19 mouse cellular contexts compared by ENCODE assay signal in the genomic region with DNA sequence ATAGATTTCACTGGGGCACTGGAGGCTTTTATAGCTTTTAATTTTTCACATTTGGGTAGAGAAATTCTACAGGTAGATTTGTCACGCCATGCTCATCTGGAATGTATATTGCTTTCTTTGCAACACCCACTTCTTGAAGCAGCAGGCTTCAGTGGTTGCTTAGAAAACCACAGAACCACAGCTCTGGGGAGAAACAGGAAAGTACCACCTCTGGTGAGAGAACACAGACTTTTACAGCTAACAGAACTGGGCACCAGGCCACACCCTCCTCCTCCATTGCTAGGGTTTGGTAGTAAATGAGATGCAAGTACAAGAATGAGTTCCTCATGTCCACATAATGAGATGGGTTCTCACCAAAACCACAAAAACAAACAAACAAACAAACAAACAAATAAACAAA. TPM values are rescaled to one million over a fixed set of nuclear protein-coding genes. Genes with fewer than 3 reads are reported as not detected.
DNase-seq lines count a peak whose midpoint lies in the region; ATAC-seq and TF ChIP-seq lines count a peak whose summit lies in the region.
"Had no signal": no experiment of that assay in that cellular context is flagged by ENCODE, and none has a peak within 500 bp of the region (broad histone marks: within the 10 kb centered on the region; RNA-seq: fewer than 3 reads in every experiment).

No protein-coding gene starts in this region.

- H3K4me3 ChIP-seq in layer of hippocampus, adult 2 months: no peak overlapping the region
- H3K4me3 ChIP-seq: heart, embryonic 15.5 days; limb, embryonic 13.5 days had no signal

- no peak overlapping the region for H3K27ac ChIP-seq in layer of hippocampus, adult 2 months
- H3K27ac ChIP-seq: heart, embryonic 15.5 days; limb, embryonic 13.5 days; stomach, postnatal 0 days had no signal

- DNase-seq in 416B (ENCODE audit: low read depth): peak; percentile 92
- peak; percentile 72 for DNase-seq in A20 (ENCODE audit: low read depth, low spot score)
- DNase-seq in brain, adult 2 months (ENCODE audit: low read depth, low spot score): peak; percentile 14
- no peak for DNase-seq in adrenal gland, postnatal 36 days
- DNase-seq in kidney, postnatal 25 days: no peak
- DNase-seq in layer of hippocampus, adult 2 months (ENCODE audit: low spot score in 2 of 2): no peak
- no peak for DNase-seq in urinary bladder, adult 18-20 months (ENCODE audit: low spot score in 2 of 2)
- DNase-seq: adrenal gland, adult 2 months; cerebellum, postnatal 25 days; forebrain, postnatal 0 days; gastrocnemius, postnatal 25 days; right cerebral cortex, postnatal 14 days had no signal

- ATAC-seq in monocyte, adult 5-6 weeks (replicated peaks; ENCODE audit: insufficient number of reproducible peaks, low FRiP score, low TSS enrichment, poor library complexity, severe bottlenecking): peak; percentile 51; the same call in 1 of the 2 replicates
- ATAC-seq: forebrain, postnatal 0 days; hindbrain, embryonic 16.5 days; midbrain, embryonic 16.5 days; Patski had no signal

- TF ChIP-seq CTCF in layer of hippocampus, adult 2 months (conservative IDR thresholded peaks at IDR 0.05): no peak

RNA-seq across cellular contexts. Expression of a gene that starts 42.7 kb away (rescaled TPM):
- 1.8 to 4.7 TPM (median 4.7 TPM) in 3 replicates for total RNA-seq in monocyte, adult 5-6 weeks (2017)
- total RNA-seq in adrenal gland, postnatal 36 days (2021): 1 to 10 TPM; 3.4 to 3.7 TPM
- under 1 TPM; 0.61 to 0.67 TPM for total RNA-seq in layer of hippocampus, adult 2 months (2021)

Comparison
In these comparisons a context has a peak if more than half of its experiments do, and no peak if none do; other contexts are left out.
1. DNase-seq: peak in 416B (single experiment), A20 (single experiment) and brain, adult 2 months (single experiment); none in adrenal gland, postnatal 36 days (0 of 2), kidney, postnatal 25 days (0 of 2), layer of hippocampus, adult 2 months (0 of 2) and urinary bladder, adult 18-20 months (0 of 2).